Mouse (Mus musculus) spleen, postnatal 14 days (tissue): ENCODE results near the gene Ctla2b.
"Not testable (repeated sequence)": the region's sequence is repeated elsewhere in the genome, so short reads cannot be mapped to it uniquely, and the experiment has no call there.

Source experiments
- DNase-seq, 2 experiments: peaks; one replicate each; pipeline ENCODE4 v3.0.0; 2021 to 2022; ENCODE audit warnings: low spot score in 2 of 2

Gene Ctla2b

DNA sequence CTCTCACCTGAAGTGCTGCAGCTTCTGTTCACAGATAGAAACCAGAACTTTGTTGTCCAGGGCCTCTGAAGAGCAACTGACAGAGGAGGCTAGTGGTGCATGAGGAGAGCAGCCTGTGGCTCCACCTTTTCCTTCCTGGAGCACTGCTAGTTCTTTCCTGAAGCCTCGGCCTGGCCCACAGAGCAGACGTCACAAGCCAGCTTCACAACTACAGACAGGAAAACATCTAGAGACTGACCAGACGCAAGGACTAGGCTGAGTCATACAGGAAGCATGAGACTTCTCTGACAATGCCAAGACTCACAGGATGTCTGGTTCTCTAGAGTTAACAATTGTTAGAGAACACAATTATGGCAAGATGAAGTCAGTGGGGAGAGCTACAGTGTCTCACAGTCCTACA is at the start of gene Ctla2b:
Ctla2b (minus strand) TSS at position 120 of the 400 bp plus-strand sequence.
- no peak for DNase-seq

DNA sequence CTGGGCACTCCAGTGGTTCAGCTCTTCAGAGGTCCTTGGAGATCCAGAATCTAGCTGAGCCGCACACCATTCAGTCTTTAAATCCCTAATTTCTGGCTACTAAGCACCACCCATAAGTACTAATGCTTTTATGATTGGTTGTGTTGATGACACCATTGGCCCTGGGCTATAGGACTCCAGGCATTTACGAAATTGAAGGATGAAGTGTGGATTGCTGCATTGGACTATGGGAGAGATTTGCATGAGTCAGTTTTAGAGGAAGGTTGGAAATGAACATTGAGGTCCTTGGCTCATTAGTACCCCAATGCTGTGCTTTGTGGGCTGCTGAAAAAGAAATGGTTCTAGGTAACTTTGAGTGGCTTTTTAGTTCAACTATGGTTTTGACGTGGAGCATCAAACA is 44.6 kb upstream of the Ctla2b start, which contains the start of gene Tpbpa:
Tpbpa (minus strand) TSS at position 101 of the 400 bp plus-strand sequence.
- DNase-seq, result not testable (repeated sequence)

DNA sequence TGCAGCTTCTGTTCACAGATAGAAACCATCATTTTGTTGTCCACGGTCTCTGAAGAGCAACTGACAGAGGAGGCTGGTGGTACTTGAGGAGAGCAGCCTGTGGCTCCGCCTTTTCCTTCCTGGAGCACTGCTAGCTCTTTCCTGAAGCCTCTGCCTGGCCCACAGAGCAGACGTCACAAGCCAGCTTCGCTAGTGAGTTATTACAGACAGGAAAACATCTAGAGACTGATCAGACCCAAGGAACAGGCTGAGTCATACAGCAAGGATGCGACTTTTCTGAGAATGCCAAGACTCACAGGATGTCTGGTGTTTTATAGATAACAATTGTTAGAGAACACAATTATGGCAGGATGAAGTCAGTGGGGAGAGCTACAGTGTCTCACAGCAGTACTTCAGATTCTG is 39.3 kb upstream of the Ctla2b start, which contains the start of the genes Gm49391 and Ctla2a:
Gm49391 (minus strand) TSS at position 72 of the 402 bp plus-strand sequence.
Ctla2a (minus strand) TSS at position 126 of the 402 bp plus-strand sequence.
- DNase-seq, result no peak

DNA sequence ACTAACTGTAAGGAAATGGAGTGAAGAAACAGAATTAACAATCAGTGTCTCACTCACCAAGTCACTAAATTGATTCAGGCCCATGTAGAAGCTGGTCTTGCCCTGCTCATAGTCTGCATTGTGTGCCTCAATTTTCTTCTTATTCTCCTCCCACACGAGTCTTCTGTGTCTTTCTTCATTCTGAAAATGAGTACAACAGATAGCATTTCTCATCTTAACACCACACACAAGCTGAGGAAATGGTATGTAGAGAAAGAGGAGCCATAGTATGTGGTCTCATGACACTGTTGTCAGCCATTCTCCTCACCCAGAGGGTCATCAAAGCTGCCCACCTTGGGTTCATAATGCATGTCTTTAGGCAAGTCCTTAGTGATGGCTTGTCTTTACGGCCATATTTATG is 38.2 kb upstream of the Ctla2b start, which contains the start of gene Gm49393:
Gm49393 (minus strand) TSS at position 101 of the 400 bp plus-strand sequence.
- not testable (repeated sequence) for DNase-seq

DNA sequence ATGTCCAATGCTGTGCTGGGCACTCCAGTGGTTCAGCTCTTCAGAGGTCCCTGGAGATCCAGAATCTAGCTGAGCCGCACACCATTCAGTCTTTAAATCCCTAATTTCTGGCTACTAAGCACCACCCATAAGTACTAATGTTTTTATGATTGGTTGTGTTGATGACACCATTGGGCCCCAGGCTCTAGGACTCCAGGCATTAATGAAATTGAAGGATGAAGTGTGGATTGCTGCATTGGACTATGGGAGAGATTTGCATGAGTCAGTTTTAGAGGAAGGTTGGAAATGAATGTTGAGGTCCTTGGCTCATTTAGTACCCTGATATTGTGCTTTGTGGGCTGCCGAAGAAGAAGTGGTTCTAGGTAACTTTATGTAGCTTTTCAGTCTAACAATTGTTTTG is 7.5 kb upstream of the Ctla2b start, which contains the start of gene Tpbpb:
Tpbpb (minus strand) TSS at position 101 of the 400 bp plus-strand sequence.
- not testable (repeated sequence) for DNase-seq

DNA sequence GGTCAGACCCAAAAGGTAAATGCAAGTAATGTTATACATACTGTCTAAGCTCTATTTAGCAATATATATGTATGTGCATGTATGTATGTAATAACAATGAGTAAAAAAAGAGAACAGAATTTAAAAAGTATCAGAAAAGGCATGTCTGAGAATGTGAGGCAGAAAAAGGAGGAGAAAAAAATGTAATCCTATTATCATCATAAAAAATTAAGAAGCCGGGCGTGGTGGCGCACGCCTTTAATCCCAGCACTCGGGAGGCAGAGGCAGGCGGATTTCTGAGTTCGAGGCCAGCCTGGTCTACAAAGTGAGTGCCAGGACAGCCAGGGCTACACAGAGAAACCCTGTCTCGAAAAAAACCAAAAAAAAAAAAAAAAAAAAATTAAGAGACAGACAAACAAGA is 453 bp downstream of the Ctla2b start, which contains the start of gene Gm49392:
Gm49392 (minus strand) TSS at position 101 of the 400 bp plus-strand sequence.
- not testable (repeated sequence) for DNase-seq

DNA sequence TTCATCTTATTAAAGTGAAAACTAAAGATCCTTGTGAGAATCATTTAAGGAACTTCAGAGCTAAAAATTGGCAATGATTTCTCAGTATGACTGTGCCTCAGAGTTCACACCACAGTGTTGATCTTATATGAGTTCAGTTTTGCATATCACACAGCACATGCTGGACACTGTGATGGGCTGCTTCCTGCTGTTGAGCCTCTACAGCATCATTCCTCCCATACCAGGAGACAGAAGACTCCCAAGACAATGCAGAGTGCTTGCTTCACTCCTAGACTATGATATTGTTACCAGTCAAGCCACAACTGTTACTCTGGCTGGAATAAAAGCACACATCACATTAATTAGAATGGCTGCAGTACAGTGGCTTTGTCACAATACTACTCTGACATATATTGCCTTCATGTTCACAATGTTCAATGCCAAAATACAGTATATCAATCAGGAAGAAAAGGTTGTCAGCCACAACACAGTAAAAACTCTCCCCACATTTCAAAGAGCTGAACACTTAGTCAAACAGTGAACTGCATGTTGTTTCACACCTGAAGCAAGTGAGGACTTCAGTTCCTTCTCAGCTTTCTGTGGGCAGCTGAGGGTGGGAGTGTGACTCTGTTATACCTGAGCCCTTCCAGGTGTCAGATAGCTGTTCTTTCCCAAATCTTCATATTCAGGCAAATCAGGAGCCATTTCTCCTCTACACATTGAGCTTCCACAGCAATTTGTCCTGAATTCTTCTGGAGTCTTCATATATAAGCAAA is 1.7 kb downstream of the Ctla2b start:
- no peak for DNase-seq

DNA sequence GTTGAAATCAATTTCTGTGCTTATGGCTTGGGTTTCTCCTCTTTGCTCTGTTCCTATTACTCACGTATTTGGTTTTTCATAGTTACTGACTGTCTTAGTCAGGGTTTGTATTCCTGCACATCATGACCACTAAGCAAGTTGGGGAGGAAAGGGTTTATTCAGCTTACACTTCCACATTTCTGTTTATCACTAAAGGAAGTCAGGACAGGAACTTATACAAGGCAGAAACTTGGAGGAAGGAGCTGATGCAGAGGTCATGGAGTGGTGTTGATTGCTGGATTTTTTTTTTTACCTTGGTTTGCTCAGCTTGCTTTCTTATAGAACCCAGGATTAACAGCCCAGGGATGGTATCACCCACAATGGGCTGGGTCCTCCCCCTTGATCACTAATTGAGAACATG is 4.9 kb downstream of the Ctla2b start:
- no peak for DNase-seq

DNA sequence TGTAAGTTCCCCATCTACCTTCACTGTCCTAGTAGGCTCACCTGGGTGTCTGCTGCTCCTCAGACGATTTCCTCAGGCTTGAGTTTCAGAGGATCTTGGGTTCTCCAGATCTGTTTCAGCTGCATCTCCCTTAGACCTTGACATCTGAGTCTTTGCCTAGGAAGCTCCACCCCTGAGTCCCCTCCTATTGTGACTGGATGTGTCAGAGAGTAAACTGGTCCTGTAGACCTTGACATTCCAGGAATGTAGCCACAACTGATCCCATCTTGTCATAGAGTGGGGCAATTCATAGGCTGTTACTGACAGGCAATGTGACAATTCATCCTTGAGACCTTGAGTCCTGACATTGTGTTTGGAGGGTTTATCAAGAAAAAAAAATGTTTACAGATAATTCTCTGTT is 33.0 kb downstream of the Ctla2b start, which contains the start of gene 4930486L24Rik:
4930486L24Rik (minus strand) TSS at position 195 of the 400 bp plus-strand sequence.
- no peak for DNase-seq

DNA sequence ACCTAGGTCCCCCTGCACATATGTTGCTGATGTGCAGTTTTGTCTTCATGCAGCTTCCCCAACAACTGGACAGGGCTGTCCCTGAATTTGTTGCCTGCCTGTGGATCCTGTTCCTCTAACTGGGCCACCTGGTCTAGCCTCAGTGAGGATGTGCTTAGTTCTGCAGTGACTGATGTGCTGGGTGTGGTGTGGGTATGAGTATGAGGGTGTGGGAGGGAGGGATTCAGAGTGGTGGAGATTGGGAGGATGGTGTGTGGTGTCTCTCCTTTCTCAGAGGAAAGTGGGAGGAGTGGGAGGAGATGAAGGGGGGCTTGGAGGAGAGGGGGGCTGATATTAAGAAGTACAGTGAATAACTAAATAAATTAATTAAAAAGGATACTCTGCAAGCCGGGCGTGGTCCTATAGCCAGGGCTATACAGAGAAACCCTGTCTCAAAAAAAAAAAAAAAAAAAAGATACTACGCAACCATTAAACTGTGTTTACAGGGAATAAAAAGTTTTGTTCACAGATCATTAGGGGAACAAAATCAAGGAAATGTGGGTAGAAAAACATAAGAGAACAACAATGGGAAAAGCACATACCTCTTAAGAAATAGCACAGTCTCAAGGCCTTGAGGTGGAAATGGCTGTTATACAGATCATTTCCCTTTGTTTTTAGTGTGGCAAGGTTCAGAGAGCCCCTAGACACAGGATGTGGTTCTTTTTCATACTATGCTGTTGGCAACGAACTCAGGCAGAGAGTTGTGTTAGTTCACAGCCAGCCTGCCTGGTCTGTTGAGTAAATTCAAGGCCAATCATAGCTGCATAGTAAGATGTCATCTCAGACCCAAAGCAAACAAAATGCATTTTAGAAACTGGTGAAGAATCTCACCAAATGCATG is 48.8 kb downstream of the Ctla2b start:
- DNase-seq, result no peak
